Mouse (Mus musculus) neural tube, embryonic 14.5 days (tissue): Measurements from ENCODE around the gene Dab1. TPM values are rescaled to one million over a fixed set of nuclear protein-coding genes. Genes with fewer than 3 reads are reported as not detected.

Experiments
- ATAC-seq: fragments of 200-750 bp; cut with Nextera tagmentation; 2 replicates; pipeline ENCODE4 v1.8.0; 2017; ENCODE audit warnings: low read depth, mild to moderate bottlenecking, moderate TSS enrichment, moderate library complexity
- H3K27ac ChIP-seq: fragments of 300-500 bp; sonication (generic); 2 replicates; pipeline ENCODE4 v1.5.1; 2014; ENCODE audit warnings: low read depth, mild to moderate bottlenecking, control low read depth, low read length, moderate library complexity, mixed read lengths
- H3K27me3 ChIP-seq: fragments of 300-500 bp; sonication (generic); 2 replicates; pipeline ENCODE4 v1.6.1; 2014; ENCODE audit warnings: low read length; ENCODE audit not compliant: control insufficient read depth, insufficient read depth
- H3K36me3 ChIP-seq: fragments of 300-500 bp; sonication (generic); 2 replicates; pipeline ENCODE4 v1.6.1; 2014; ENCODE audit warnings: low read length, mixed read lengths; ENCODE audit not compliant: control insufficient read depth, insufficient read depth
- H3K4me1 ChIP-seq: fragments of 300-500 bp; sonication (generic); 2 replicates; pipeline ENCODE4 v1.6.1; 2014; ENCODE audit warnings: low read length; ENCODE audit not compliant: control insufficient read depth, insufficient read depth
- H3K4me2 ChIP-seq: fragments of 300-500 bp; sonication (generic); 2 replicates; pipeline ENCODE4 v1.6.1; 2014; ENCODE audit warnings: mild to moderate bottlenecking, low read depth, low read length, control low read depth
- H3K4me3 ChIP-seq: fragments of 300-500 bp; sonication (generic); 2 replicates; pipeline ENCODE4 v1.5.1; 2014; ENCODE audit warnings: low read depth, low read length, control low read depth, mixed read lengths
- H3K9ac ChIP-seq: fragments of 300-500 bp; sonication (generic); replicated peaks from 2 replicates; pipeline ENCODE4 v1.6.1; 2014; ENCODE audit warnings: low read depth, mild to moderate bottlenecking, control low read depth, low read length, mixed read lengths
- H3K9me3 ChIP-seq: fragments of 300-500 bp; sonication (generic); 2 replicates; pipeline ENCODE4 v1.6.1; 2016; ENCODE audit warnings: low read length; ENCODE audit not compliant: control insufficient read depth
- WGBS: fragments of 180-500 bp; shearing (Covaris S2); extraction: QIAGEN DNeasy Blood & Tissue Kit; methylation state at CpG from one replicate; pipeline ENCODE4 v1.1.7; 2014; 5-methylcytosine and 5-hydroxymethylcytosine counted together
- polyA plus RNA-seq: library from polyadenylated mRNA; unstranded; fragments of >200 nt; fragmentation: Nextera tagmentation; extraction: Ambion mirVana; gene quantifications from 2 replicates; pipeline ENCODE4 v1.2.1, GENCODE M21; 2014

Dab1 gene
- polyA plus RNA-seq, 1 experiment from 2014 or later: 58.0 TPM

DNA sequence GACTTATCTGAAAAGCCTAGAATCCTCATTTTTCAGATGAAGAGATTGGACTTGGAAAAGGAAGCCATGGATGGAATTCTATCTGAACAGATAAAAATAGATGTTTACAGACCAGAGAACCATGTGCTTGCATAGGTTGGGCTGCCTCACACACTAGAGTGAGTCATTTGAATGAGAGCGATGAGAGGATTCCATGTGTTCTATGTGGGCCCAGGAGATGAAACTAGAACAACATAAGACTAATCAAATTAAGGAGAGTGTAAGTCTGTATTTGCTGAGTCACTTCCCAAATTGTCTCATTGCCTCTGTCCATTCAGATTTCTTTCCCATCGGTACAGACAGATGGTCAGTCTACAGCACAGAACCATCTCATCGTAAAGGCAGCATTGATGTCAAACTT, 270.0 kb downstream of the Dab1 start:
- Histone ChIP-seq H3K4me2 (no peak overlapping the region), H3K4me3 (no peak overlapping the region), H3K27ac (no peak overlapping the region), H3K9ac (no peak overlapping the region), H3K4me1 (no peaks in the 10 kb centered on the region), H3K27me3 (no peaks in the 10 kb centered on the region), H3K36me3 (no peaks in the 10 kb centered on the region), H3K9me3 (no peaks in the 10 kb centered on the region)
- WGBS: 91% methylated on average over 3 of the region's 3 CpGs
- no peak for ATAC-seq

DNA sequence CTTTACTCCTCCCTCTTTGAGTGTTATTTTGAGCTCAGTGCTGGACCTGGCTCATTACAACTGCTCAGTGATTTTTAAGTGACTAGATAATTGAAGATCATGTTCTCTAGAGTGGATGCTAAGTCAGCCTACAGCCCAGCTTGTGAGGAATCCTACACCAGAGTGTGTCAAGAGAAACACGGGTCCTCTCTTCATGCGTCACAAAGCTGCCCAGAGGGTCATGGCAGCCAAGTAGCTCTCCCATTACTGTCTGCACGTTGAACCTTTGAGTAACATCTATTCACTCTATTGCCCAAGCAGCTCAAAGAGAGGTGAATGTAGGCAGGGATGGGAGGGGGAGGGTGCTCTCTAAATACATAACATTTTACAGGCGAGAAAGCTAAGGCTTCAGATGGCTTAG, 277.6 kb downstream of the Dab1 start:
- H3K9ac ChIP-seq: no peak overlapping the region
- WGBS: 80% methylated on average over 4 of the region's 4 CpGs
- H3K27ac ChIP-seq: no peak overlapping the region
- no peak overlapping the region for H3K4me2 ChIP-seq
- no peaks in the 10 kb centered on the region for H3K27me3 ChIP-seq
- H3K9me3 ChIP-seq: no peaks in the 10 kb centered on the region
- no peaks in the 10 kb centered on the region for H3K36me3 ChIP-seq
- no peak overlapping the region for H3K4me3 ChIP-seq
- H3K4me1 ChIP-seq: no peaks in the 10 kb centered on the region
- ATAC-seq: no peak

DNA sequence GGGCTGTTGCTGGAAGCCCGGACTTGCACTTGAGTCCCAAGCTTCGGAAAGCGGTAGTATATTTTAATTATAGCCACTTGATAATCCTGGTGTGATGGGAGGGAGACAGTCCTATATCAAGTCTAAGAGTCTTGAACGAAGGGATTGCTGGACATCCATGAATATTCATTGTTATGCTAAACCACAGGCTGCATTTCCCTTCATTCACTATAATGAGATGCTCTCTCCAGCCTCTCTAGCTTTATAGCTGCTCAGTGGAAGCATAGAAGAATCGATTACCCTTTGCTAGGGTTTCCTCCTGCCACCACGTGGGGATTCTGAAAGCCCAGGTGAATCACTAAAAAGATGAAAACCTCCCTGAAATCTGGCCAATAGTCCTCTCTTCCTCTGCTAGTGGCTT, 278.5 kb downstream of the Dab1 start:
- no peak overlapping the region for H3K4me3 ChIP-seq
- WGBS: 30% methylated on average over 6 of the region's 6 CpGs
- no peaks in the 10 kb centered on the region for H3K36me3 ChIP-seq
- H3K4me2 ChIP-seq: no peak overlapping the region
- H3K9ac ChIP-seq: no peak overlapping the region
- no peaks in the 10 kb centered on the region for H3K4me1 ChIP-seq
- no peaks in the 10 kb centered on the region for H3K9me3 ChIP-seq
- ATAC-seq: no peak
- no peak overlapping the region for H3K27ac ChIP-seq
- no peaks in the 10 kb centered on the region for H3K27me3 ChIP-seq

DNA sequence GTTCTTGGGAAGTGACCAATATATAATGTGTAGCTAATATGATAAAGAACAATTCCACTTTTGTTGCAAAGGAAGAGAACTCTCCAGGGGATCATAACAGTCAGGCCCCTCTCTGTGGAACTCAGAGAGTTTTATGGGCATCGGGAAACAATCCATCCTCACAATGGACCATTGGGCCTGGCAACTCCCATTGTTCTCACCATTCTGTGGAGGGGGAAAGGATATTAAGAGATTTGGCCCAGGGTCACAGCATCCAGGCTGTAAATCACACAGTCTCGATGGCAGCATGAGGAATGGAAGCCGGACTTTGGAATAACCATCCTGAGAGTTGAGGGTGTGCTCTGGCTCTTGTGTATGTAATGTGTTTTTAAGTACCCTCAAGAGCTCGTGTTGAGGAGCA, 292.3 kb downstream of the Dab1 start:
- H3K36me3 ChIP-seq: no peaks in the 10 kb centered on the region
- no peaks in the 10 kb centered on the region for H3K4me1 ChIP-seq
- no peaks in the 10 kb centered on the region for H3K9me3 ChIP-seq
- H3K4me3 ChIP-seq: no peak overlapping the region
- whole genome bisulfite sequencing: 12% methylated on average over 4 of the region's 4 CpGs
- H3K27me3 ChIP-seq: no peaks in the 10 kb centered on the region
- no peak overlapping the region for H3K27ac ChIP-seq
- ATAC-seq: no peak
- H3K4me2 ChIP-seq: no peak overlapping the region
- H3K9ac ChIP-seq: no peak overlapping the region

DNA sequence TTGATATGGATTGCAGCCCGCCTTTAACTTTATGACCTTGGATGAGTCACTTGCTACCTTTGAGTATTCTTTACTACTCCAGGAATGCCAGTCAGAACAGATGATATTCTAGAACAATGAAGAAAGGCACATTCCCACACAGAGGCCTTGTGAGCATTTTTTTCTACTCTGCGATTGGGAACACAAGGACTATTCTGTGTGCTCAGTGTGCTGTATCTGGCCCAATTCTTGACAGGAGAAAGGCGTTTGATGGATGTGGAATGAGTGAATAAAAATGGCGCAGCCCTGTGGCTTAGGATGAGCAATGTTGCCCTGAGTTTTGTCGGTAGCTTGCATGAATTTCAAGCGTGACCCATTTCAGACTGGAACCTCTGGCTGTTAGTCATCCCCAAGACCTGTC, 292.9 kb downstream of the Dab1 start:
- no peak overlapping the region for H3K27ac ChIP-seq
- no peak overlapping the region for H3K9ac ChIP-seq
- no peak overlapping the region for H3K4me2 ChIP-seq
- no peaks in the 10 kb centered on the region for H3K36me3 ChIP-seq
- no peaks in the 10 kb centered on the region for H3K9me3 ChIP-seq
- 59% methylated on average over 6 of the region's 6 CpGs for WGBS
- H3K27me3 ChIP-seq: no peaks in the 10 kb centered on the region
- H3K4me1 ChIP-seq: no peaks in the 10 kb centered on the region
- H3K4me3 ChIP-seq: no peak overlapping the region
- no peak for ATAC-seq

DNA sequence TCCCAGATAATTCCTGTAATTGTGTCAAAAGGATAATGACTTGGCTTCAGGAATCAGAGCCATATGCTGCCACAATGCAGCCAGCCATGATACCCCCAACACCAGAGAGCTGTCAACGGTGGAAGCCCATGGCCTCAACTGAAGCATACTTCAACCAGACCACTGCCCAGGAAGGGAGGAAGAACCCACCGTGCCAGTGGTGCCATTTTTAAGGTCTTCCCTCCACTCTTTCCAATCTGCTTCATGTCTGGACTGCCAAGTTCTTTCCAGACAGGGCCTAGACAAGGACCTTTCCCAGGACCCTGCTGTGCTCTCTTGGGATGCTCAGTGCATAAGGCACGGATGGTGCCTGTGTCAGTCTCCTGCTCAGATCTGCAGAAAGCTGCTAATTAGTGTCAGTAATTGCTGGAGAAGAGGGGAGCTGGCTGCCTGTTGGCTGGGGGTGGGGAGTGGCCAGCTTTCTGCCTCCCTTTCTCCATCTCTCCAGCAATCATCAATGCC, 303.3 kb downstream of the Dab1 start:
- no peak for ATAC-seq

DNA sequence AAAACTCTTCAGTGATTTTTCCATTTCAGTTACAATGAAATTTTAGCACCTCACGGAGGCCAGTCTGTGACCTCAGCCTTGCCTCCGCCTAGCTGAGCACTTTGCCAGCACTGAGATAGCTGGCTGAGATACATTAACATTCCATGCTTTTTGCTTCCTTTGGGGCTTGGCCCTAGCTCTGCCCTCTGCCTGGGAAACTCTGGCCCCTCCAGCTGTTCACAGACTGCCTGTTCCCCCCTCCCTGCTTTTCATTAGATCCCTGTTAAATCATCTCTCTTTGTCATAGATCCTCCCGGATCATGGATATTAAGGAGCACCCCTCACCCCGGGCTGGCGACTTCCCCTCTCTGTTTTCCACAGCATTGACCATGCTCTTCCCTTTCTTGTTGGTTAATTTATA, 307.5 kb downstream of the Dab1 start:
- Histone ChIP-seq H3K9ac (no peak overlapping the region), H3K9me3 (no peaks in the 10 kb centered on the region), H3K36me3 (no peaks in the 10 kb centered on the region), H3K27me3 (no peaks in the 10 kb centered on the region), H3K27ac (no peak overlapping the region), H3K4me2 (no peak overlapping the region), H3K4me1 (peaks cover 3% of the 10 kb centered on the region; the same call in 1 of the 2 replicates), H3K4me3 (no peak overlapping the region)
- no peak for ATAC-seq
- WGBS: 43% methylated on average over 5 of the region's 5 CpGs

More for the DNA sequence above, 303.3 kb downstream of the Dab1 start:
- no peak overlapping the region for H3K27ac ChIP-seq
- no peak overlapping the region for H3K4me2 ChIP-seq
- H3K9ac ChIP-seq: no peak overlapping the region
- H3K4me3 ChIP-seq: no peak overlapping the region
- H3K27me3 ChIP-seq: no peaks in the 10 kb centered on the region
- H3K36me3 ChIP-seq: no peaks in the 10 kb centered on the region
- WGBS: 60% methylated on average over 3 of the region's 3 CpGs
- H3K9me3 ChIP-seq: no peaks in the 10 kb centered on the region
- H3K4me1 ChIP-seq: peaks cover 5% of the 10 kb centered on the region; the same call in 1 of the 2 replicates

DNA sequence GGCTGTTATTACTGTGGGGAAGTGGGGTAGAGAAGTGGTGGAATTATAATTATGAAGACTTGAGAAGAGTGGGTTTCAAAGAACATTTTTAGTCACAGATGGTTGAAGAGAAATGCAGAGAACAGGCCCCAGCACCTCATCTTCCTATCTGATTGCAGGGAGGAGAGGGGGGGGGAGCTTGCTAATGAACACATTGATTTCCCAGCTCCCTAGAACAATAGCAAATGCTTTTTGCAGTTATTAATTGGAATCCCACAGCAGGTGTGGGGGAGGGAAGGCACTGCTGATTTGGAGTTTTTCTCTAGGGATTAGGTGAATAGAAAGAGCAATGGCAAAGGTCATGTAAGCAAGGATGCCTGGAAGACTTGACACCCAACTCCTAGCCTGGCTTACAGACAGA, 310.5 kb downstream of the Dab1 start:
- H3K4me2 ChIP-seq: no peak overlapping the region
- H3K27ac ChIP-seq: no peak overlapping the region
- no peaks in the 10 kb centered on the region for H3K36me3 ChIP-seq
- ATAC-seq: no peak
- no peaks in the 10 kb centered on the region for H3K27me3 ChIP-seq
- H3K9ac ChIP-seq: no peak overlapping the region
- H3K9me3 ChIP-seq: no peaks in the 10 kb centered on the region
- peaks cover 3% of the 10 kb centered on the region; the same call in 1 of the 2 replicates for H3K4me1 ChIP-seq
- no peak overlapping the region for H3K4me3 ChIP-seq

DNA sequence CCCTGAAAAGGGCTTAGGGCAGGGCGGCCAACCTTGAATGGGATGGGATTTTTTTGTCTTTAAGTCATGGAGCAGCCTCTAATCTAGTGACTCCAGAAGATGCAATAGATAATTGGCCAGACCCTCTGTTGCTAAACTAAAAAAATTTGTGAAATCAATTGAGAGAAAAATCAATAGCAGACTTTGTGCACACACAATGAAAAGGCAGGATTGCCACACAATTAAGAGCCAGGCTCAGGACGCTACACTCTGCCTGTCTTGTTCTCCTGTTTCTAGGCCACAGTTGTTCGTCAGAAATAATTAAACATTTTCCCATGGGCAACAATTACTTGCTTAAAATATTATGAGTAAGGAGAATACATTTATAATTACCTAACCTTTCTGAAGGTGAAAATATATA, 315.2 kb downstream of the Dab1 start:
- H3K27ac ChIP-seq: no peak overlapping the region
- H3K36me3 ChIP-seq: no peaks in the 10 kb centered on the region
- H3K4me1 ChIP-seq: no peaks in the 10 kb centered on the region
- H3K4me3 ChIP-seq: no peak overlapping the region
- 56% methylated on average over 3 of the region's 3 CpGs for WGBS
- no peaks in the 10 kb centered on the region for H3K27me3 ChIP-seq
- ATAC-seq: no peak
- H3K9me3 ChIP-seq: no peaks in the 10 kb centered on the region
- no peak overlapping the region for H3K4me2 ChIP-seq
- no peak overlapping the region for H3K9ac ChIP-seq

DNA sequence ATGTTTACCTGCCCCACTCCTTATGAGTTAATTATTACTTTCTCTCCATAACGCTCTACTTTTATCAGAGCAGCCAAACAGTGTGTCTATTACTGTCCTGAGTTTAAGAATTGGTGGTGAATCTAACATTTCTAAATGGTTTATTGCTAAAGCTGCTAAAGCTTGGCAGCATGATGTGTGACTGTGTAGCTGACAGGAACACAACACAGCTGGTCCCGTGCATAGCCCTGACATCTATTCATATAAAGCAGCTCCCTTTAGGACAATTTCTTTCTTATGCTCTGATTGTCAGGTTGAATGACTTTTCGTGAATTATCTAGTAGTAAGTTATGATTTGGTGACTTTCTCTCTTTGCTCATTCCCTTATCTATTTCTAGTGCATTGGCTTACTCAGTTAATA, 329.1 kb downstream of the Dab1 start:
- ATAC-seq: no peak
- no peaks in the 10 kb centered on the region for H3K9me3 ChIP-seq
- no peak overlapping the region for H3K27ac ChIP-seq
- no peaks in the 10 kb centered on the region for H3K27me3 ChIP-seq
- H3K4me3 ChIP-seq: no peak overlapping the region
- H3K36me3 ChIP-seq: no peaks in the 10 kb centered on the region
- H3K4me2 ChIP-seq: no peak overlapping the region
- H3K9ac ChIP-seq: no peak overlapping the region
- H3K4me1 ChIP-seq: no peaks in the 10 kb centered on the region
- 58% methylated on average over 3 of the region's 3 CpGs for WGBS
